Mouse (Mus musculus): ENCODE data around the gene Smim11.

Smim11 gene

GRCm38 (mm10) chr16:92355366-92355765 is 54.3 kb downstream of the Smim11 start:
- in situ Hi-C loops (cut with MboI; ENCODE audit: low pct_unique_long_range_greater_than_20kb in 1 of 2, low sequenced_read_pairs in 2 of 2, unreplicated experiment in 1 of 2) = no loop called here

- in situ Hi-C loops (cut with MboI; ENCODE audit: low pct_unique_long_range_greater_than_20kb in 1 of 2, low sequenced_read_pairs in 2 of 2, unreplicated experiment in 1 of 2) = no loop called here
Observed at GRCm38 (mm10) chr16:92355982-92356381, 54.9 kb downstream of the Smim11 start.

- in situ Hi-C loops (cut with MboI; ENCODE audit: low pct_unique_long_range_greater_than_20kb in 1 of 2, low sequenced_read_pairs in 2 of 2, unreplicated experiment in 1 of 2) = no loop called here
Observed at GRCm38 (mm10) chr16:92357023-92357422, 55.9 kb downstream of the Smim11 start.

- in situ Hi-C loops (cut with MboI; ENCODE audit: low pct_unique_long_range_greater_than_20kb in 1 of 2, low sequenced_read_pairs in 2 of 2, unreplicated experiment in 1 of 2) = no loop called here
Observed at GRCm38 (mm10) chr16:92357566-92357965, 56.5 kb downstream of the Smim11 start.

- in situ Hi-C loops (cut with MboI; ENCODE audit: low pct_unique_long_range_greater_than_20kb in 1 of 2, low sequenced_read_pairs in 2 of 2, unreplicated experiment in 1 of 2) = no loop called here
Observed at GRCm38 (mm10) chr16:92358734-92359133, 57.6 kb downstream of the Smim11 start.

- in situ Hi-C loops (cut with MboI; ENCODE audit: low pct_unique_long_range_greater_than_20kb in 1 of 2, low sequenced_read_pairs in 2 of 2, unreplicated experiment in 1 of 2) = no loop called here
Observed at GRCm38 (mm10) chr16:92359229-92359628, 58.1 kb downstream of the Smim11 start, which contains the start of gene Kcne1. Gene Kcne1, minus strand, starts transcription at chr16:92359468.

- in situ Hi-C loops (cut with MboI; ENCODE audit: low pct_unique_long_range_greater_than_20kb in 1 of 2, low sequenced_read_pairs in 2 of 2, unreplicated experiment in 1 of 2) = no loop called here
Observed at GRCm38 (mm10) chr16:92360711-92361110, 59.6 kb downstream of the Smim11 start.
